23 mouse cellular contexts compared by ENCODE assay signal in the genomic region with DNA sequence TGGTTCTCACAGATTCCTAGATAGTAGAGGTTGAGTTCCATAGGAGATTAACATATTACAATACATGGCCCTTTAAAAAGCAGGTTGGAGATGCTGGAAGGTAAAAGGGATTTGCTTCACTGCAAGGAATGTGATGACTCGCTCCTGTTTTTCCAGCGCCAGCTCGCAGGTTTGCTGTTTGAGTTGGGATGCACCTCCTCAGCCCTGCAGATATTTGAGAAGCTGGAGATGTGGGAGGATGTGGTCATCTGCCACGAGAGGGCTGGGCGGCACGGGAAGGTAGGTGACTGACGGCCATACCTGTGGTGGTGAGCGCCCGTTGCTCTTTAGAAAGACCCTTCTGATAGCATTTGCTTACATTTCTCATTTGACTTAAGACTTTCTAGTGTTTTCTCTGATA.
"Had no signal": no experiment of that assay in that cellular context is flagged by ENCODE, and none has a peak within 500 bp of the region (broad histone marks: within the 10 kb centered on the region; RNA-seq: fewer than 3 reads in every experiment).

No protein-coding gene starts in this region.

- DNase-seq: kidney, adult 11 months; kidney, adult 8-10 months; kidney, postnatal 36 days; layer of hippocampus, postnatal 36 days; left cerebral cortex, postnatal 4 days; liver, postnatal 0 days; lung, embryonic 14.5 days; retina, postnatal 1 day; right cerebral cortex, postnatal 25 days; spleen, adult 18-20 months; thymus, postnatal 25 days had no signal

- H3K36me3 ChIP-seq: limb, embryonic 12.5 days; limb, embryonic 15.5 days; stomach, embryonic 15.5 days had no signal

- H3K4me2 ChIP-seq: limb, embryonic 12.5 days; limb, embryonic 15.5 days; liver, embryonic 11.5 days; lung, embryonic 14.5 days; midbrain, embryonic 12.5 days; neural tube, embryonic 13.5 days; stomach, embryonic 15.5 days had no signal

- ATAC-seq: liver, postnatal 0 days; lung, postnatal 0 days; midbrain, embryonic 16.5 days had no signal

- H3K4me3 ChIP-seq: left cerebral cortex, adult 2 months; limb, embryonic 12.5 days; limb, embryonic 15.5 days; midbrain, embryonic 12.5 days; myocyte; neural tube, embryonic 13.5 days; stomach, embryonic 15.5 days had no signal

- H3K27me3 ChIP-seq: limb, embryonic 12.5 days; limb, embryonic 15.5 days; midbrain, embryonic 12.5 days; neural tube, embryonic 13.5 days; stomach, embryonic 15.5 days had no signal

- H3K4me1 ChIP-seq: limb, embryonic 15.5 days; midbrain, embryonic 12.5 days; neural tube, embryonic 13.5 days; stomach, embryonic 15.5 days had no signal

- H3K27ac ChIP-seq: left cerebral cortex, adult 2 months; limb, embryonic 12.5 days; limb, embryonic 15.5 days; liver, embryonic 14.5 days; macrophage; midbrain, embryonic 12.5 days; neural tube, embryonic 13.5 days; stomach, embryonic 15.5 days had no signal

- H3K9ac ChIP-seq: limb, embryonic 12.5 days; limb, embryonic 15.5 days; liver, embryonic 14.5 days; liver, postnatal 0 days; lung, embryonic 14.5 days; midbrain, embryonic 12.5 days; neural tube, embryonic 13.5 days; stomach, embryonic 15.5 days had no signal

- H3K9me3 ChIP-seq: limb, embryonic 12.5 days; limb, embryonic 15.5 days; midbrain, embryonic 12.5 days; neural tube, embryonic 13.5 days; stomach, embryonic 15.5 days had no signal
